Mouse (Mus musculus): Measurements from ENCODE around the gene Cic.
A peak's percentile ranks its signal among the peaks of the same experiment; 100 is the strongest.

Cic gene

DNA sequence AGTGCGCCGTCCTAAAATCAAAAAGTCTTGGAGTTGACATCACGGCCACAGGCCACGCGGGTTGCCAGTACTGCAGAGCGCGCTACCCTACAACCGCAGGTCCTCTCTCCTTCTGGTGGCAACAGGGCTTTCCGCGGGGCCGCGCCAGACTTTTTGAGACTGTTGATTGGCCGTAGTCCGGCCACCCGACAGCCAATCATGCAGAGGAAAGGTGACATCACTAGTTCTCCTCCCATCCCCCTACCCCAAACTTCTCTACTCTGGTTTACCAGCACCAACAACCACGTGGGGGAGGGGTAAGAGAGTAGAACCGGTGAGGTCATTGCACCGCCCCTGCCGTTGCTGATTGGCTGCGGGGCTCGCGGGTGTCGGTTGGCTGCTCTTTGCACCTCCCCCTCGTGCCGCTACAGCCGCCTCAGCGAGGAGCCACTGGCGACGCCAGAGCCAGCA is at the start of gene Cic:
Gene Cic, plus strand, starts transcription at position 404 of the 450 bp plus-strand sequence.
- peak; percentile 98 to 99 for DNase-seq (ENCODE audit: low spot score in 2 of 2)

DNA sequence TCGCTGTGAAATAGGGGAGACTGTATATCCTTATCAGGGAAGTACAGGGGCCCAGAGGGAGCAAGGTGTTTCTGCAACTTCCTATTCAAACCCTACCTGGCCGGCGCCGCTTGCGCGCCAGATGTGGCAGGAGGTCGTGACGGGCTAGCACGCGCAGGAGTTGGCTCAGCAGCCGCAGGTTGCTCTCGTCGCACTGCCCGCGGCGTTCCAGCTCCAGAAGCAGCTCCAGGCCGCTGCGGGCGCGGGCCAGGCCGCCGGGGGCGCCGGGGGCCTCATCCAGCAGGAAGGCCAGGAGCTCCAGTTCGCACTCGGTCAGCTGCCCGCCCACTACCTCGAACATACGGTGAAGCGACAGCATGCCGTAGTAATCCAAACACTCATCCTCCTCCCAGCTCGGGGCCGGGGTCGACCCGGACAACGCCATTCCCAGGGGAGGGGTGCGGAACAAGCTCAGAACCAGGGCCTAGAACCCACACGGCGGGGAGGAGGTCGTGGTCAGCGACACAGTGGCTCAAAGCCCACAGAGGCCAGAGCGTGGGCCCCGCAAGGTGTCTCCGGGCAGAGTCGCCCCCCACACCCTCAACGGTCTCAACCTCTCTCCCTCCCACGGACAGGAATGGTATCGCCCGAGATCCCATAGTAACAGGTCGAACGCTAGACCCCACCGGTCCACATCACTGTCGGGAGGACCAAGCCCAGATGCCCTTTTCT is 48.6 kb upstream of the Cic start:
- DNase-seq (ENCODE audit: low spot score in 2 of 2): peak in 1 of 2 experiments; percentile 26

DNA sequence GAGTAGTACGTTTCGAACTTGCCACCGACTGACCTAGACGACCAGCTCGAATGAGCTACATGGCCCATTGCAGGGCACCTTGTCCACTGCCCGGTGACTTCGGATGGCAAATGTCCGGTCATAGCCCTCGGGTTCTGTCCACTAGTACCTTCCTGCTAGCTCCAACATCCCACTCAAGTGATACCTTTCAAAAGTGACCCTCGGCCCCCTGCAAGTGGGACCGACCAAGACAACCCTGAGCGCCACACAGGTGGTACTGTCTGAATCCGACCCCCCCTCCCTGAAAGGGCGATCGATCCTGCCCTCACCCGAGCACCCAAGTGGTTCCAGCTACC is 48.1 kb upstream of the Cic start:
- peak in 1 of 2 experiments; percentile 47 for DNase-seq (ENCODE audit: low spot score in 2 of 2)

DNA sequence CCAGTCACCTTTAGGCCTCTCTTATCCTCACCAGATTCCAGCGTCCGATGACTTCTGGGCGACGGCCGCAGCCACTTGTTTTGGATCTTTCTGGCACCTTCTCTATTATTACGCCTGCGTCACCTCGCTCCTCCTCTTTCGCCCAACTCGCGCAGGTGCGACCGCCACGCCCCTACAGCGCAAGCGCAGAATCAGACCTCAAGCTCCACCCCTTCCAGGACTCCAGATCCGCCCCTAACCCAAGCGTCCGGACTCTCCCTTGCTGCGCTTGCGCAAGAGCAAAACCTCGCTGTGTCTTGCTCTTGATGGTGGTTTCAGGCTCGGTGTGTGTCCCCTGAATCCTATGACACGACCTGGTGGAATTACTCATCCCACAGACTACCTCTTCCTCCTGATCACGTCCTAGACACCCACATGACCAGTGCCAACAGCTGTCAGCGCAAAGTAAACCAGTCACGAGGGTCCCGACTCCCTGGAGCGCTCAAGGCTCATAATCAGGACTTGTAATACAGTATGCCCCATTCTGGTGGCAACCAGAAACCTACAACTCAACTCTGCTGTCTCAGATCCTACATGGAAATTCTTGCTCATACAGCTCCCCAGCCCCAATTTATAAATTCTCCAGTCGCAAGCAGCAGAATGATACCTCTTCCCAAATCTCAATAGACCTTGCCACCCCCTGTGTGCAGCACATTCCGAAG is 47.6 kb upstream of the Cic start:
- peak; percentile 92 to 95 for DNase-seq (ENCODE audit: low spot score in 2 of 2)

DNA sequence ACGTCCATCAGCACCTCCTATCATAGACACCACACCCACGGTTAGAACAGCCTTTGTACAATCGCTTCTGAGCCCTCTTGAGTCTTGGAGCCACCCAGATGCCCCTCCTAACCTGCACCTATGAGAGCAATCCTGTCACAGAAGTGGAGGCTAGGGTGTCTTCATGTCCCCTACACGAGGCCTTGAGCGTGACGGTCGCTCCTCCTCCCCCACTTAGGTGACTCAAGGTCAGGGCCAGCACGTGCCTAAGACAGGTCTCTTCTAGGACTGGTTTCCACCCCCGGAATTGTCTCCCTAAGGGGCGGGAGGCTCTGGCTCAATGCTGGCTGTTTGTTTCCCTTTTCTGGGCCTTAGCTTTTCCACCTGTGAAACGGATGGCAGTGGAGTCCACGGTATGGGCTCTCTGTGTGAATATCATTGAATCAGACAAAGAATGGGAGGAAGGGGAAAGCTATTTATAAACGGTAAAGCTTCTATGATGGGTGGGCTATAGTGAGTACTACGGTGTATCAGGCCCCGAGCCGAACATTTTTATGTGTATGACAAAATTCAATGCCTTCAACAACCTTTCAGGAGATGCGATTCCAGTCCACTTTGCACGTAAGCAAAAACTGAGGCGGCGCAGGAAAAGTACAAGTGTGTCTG is 46.9 kb upstream of the Cic start, which contains the start of gene Dedd2:
Gene Dedd2, minus strand, starts transcription at position 159 of the 645 bp plus-strand sequence.
- no peak for DNase-seq (ENCODE audit: low spot score in 2 of 2)

DNA sequence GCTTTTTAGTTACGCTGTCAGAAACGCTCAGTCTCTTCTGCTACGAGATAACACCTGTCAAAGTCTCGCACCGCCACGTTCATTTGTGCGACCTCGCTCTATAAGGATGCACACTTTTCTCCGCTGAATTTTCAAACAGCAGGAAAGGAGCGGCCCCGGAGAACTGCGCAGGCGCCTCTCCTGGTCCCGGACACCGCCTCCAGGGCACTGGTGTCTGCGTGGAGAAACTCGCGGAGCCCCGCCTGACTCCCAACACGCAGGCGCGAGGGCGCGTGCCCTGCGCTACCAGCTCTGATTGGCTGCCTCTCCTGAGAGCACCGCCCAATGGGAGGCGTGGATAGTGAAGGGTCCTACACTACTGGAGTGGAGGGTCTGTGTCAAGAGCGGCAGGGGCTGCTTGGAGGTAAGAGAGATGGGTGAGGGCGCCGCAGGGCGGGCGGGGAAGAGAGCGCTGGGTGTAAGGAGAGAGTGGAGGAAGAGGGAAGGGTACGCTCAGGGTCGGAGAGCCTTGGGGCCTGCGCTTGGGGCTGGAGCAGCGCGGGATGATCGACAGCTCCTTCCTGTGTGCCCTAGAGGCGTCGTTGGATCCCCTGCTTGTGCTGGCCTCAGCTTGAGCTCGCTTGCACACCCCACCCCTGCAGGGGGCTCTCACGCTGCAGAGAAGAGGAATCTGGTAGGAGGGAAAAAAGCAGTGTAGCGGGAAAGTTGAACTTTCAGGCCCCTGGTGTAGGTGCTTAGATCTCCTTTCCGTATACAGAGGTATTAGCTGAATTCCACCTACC is 46.2 kb upstream of the Cic start, which contains the start of gene Zfp526:
Gene Zfp526, plus strand, starts transcription at position 324 of the 782 bp plus-strand sequence.
- peak; percentile 97 to 98 for DNase-seq (ENCODE audit: low spot score in 2 of 2)

DNA sequence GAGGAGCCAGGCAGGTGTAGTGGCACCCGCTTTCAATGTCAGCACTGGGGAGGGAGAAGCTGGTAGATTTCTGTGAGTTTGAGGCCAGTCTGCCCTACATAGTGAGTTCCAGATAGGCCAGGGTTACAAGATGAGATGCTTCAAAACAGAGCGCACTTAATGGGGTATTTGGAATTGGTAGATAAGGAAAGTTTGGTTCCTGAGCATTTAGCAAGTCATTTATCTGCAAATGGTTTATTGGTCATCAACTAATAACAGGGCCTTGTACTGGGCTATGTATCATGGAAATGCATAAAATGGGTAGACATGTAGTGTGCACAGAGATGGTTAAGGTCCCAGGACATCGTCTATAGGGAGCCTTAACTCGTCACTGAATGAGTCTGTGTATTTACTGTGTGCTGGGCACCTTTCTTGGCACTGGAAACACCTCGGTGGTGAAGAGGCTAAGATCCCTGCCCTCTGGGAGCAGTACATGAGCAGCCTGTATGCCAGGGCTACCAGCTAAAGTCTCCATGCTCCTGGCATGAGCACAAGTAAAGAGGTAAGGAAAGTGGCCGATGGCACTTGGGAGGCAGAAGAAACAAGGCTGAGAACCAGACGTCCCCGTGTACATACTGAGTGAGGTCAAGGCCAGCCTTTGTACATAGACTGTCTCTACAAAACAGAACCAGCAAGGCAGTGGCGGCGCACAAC is 45.1 kb upstream of the Cic start:
- DNase-seq (ENCODE audit: low spot score in 2 of 2): no peak

DNA sequence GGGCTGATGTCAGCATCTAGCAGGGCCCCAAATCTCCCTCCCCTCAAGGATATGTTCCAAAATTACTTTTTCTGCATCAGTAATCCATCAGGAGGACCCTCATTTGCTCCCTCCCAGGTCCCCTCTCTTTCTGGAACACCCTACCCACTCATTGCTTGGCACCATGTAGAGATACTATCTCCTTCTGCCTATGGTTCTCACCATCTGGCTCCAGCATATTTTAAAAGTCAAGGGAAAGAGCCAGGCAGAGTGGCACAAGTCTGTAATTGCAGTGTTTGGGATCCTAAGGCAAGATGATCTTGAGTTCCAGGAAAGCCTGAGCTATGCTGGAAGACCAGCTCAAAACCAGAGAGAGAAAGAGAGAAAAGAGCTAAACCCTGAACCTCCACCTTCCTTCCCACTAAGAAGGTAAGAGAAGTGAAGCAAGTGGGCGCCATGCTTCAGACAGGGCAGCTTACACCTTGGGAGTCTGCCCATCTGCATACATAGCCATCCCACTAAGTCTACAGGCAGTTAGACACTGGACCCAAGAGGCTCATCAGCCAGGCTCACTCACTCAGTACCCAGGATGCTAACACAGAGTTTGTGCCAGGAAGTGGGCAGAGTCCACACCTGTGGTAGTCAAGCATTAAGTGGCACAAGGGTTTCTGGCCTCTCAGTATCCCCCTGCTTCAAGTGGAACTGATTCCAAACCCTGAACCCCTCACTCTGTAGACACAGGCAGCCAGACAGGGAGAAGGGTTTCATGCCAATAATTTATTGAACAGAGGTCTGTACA is 39.8 kb upstream of the Cic start:
- DNase-seq (ENCODE audit: low spot score in 2 of 2): no peak

DNA sequence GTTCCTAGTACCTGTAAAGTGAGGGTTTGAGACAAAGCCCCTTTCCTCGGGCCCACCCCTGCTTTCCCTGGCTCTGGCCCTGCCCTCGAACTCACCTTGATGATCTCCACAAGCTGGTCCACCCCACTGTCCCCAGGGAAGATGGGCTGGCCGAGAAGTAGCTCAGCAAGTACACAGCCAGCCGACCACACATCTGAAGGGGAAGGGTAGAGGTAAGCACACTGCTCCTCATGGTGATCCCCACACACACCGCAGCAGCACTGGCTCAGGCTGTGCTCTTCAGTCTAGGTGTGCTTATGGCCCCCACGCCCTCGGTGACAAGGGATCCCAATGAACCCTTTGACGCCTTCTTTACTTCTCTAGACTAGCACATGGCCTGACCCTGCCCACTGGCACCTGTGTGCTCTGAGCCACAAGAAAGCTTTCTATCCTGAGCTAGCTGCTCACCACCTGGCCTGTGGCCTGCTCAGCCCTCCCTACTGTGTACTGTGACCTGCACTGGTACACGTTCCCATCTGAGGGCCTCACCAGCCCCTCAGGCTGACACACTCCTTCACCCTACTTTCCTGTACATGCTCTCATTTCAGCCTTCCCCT is 36.7 kb upstream of the Cic start:
- DNase-seq (ENCODE audit: low spot score in 2 of 2): no peak

DNA sequence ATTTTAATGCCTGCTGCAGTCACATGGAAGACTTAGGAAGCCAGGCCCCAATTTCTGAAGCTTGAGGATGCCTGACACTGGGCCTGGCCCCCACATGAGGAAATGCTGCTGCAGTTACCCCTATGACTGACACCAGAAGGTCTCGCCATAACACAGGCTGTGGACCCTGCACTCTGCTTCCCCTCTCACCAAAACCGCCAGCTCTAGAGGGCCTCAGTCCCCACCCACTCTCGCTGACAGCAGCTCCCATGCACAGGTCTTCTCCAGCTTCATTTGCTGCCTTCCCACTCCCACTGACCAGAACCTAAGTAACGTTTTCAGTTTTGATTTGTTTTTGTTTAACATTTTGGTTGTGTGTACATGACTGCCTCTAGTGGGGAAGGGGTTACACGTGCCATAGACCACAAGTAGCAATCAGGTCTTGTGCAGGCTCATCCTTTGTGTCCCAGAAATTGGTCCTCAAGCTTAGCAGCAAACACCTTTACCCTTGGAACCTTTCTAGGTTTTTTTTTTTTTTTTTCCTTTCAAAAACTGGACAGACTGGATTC is 35.3 kb upstream of the Cic start:
- no peak for DNase-seq (ENCODE audit: low spot score in 2 of 2)

DNA sequence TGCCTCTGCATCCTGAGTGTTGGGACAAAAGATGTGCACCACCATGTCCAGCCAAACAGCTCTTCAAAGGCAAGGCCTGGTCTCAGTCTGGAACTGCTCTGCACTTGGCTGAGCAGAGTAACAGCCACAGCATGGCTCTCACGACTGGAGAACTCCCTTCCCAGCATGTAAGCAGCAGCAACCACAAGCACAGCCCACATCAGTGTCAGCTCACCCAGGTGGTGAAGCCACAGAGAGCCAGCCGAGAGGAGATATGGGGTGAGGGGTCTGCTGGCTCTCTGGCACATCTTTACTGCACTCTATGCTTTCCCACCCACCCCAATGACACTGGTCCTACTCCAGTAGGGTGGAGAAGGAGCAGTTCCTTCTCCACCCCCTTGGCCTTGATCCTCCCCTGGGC is 34.4 kb upstream of the Cic start:
- no peak for DNase-seq (ENCODE audit: low spot score in 2 of 2)

DNA sequence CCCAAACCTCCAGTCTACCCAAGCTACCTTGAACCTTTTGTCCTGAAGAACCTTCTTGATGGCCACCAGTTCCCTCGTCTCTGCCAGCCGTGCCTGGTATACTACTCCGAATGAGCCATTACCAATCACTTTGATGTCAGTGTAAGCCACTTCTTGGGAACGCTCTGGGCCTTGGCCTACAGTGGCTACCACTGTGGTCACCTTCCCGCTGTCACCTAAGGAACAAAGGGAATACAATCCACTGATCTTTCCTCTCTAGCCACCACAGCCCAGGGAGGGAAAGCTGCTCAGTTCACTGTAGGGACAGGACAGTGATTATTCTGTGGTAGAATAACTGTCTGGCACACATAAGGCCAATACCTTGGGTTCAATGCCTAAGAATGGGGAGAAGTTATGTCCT is 32.0 kb upstream of the Cic start:
- no peak for DNase-seq (ENCODE audit: low spot score in 2 of 2)

DNA sequence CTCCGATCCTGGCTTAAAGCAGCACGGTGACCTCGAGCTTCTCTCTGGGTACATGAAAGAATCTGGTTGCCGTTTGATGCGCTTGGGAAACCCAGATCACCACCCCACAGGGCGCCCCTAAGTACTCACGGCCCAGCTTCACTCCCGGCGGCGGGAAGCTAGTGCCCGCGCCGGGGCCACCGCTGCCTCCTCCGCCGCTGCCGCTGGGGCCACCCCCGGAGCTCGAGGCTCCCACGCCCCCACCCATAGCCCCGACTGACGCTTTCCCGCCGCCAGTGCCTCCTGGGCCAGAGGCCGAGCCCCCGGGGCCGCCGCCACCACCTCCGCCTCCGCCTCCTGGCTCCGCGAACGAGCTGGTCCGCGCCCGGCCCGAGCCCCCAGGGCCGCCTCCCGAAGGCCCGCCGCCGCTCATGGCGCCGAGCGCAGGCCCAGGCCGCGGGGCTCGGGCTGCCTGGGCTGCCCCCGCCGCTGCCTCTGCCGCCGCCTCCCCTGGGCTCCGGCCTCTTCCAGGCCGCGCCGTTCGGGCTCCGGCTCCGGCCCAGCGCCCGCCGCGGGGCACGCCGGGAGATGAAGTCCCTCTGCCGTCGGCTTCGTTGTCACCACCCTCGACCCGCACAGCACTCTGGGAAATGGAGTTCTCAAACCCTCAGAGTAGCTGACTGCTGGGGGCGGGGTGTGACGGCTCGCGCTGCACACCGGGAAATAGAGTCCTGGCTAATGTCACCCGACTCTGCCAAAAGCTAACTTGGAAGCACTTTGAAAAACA is 30.1 kb upstream of the Cic start, which contains the start of gene Gsk3a:
Gene Gsk3a, minus strand, starts transcription at position 603 of the 766 bp plus-strand sequence.
- DNase-seq (ENCODE audit: low spot score in 2 of 2): peak; percentile 98

DNA sequence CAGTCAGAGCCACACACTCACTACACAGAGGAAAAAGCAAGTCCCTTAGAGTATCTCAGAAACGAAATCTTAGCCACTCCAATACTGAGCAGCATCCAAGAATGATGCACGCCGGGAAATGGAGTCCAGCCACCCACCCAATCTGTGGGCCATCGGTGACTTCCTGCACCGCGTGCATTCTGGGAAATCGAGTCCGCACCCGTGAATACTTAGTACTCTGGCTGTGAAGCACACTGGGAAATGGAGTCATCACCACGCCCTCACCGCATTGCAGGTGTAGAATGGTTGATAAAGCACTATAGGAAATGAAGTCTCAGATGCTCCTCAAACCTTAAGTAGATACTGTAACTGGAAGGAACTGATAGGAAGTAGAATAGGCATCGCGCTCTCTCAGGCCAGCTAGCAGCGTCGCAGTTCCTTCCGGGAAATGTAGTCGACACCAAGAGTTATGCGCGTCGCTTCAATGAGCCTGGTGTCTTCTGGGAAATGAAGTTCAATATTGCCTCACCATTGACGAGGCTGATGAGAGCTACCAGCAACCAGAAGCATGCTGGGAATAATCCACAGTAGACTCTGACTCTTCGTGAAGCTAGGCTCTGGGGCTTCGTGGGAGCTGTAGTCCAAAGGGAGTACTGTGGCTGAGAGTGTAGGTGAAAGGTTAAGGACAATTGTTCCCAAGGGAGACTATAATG is 29.3 kb upstream of the Cic start:
- DNase-seq (ENCODE audit: low spot score in 2 of 2): peak; percentile 95 to 96

DNA sequence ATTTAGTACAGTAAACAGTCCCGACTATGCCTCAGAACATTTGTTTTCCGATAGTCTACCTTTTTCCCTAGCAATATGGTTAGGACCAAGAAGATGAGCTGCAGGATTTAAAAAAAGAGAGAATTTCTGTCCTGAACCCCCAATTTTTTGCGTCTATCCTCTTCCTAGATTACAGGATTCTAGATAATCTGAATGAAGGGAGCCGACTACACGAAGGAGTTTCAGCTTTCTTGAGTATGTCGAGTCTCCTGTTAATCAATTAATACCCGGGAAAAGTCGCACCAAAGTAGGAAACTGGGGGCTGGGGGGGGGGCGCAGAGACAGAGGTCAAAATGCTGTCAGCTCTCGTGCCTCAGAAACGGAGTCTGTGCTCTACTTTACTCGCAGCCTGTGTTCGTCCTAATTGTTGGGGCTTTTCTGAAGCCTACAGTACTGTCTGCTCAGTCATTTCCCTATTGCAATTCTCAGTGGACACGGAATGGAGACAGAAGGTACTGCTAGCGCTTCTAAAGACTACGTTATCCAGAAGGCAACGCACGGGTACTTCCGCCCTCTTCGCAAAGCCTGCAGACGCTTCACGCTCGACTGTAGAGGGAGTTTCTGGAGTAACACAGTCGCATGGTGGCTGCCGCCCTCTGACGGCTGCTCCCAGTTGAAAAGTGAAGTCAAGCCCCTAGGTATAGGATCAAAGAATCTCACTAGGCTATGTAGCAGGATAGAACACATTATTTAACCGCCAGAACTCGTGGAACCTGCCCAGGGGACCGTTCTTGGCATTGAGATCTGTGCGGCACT is 28.5 kb upstream of the Cic start:
- peak; percentile 85 to 90 for DNase-seq (ENCODE audit: low spot score in 2 of 2)

DNA sequence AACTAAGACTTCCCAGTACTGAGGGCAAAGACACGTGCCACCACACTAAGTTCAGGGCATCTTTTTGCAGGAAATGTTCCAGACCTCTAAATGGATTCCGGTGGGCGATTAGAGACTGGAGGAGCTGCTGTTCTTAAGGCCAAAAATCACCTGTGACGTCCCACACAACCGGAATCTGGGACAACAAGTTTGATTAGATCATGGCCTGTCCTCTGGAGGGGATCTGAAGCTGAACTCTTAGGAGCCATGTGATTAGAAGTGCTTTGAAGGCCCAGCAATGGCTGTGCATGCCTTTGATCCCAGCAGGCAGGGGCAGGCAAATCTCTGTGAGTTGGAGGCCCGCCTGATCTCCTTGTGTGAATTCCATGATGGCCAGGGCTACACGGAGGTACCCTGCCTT is 26.9 kb upstream of the Cic start:
- no peak for DNase-seq (ENCODE audit: low spot score in 2 of 2)

DNA sequence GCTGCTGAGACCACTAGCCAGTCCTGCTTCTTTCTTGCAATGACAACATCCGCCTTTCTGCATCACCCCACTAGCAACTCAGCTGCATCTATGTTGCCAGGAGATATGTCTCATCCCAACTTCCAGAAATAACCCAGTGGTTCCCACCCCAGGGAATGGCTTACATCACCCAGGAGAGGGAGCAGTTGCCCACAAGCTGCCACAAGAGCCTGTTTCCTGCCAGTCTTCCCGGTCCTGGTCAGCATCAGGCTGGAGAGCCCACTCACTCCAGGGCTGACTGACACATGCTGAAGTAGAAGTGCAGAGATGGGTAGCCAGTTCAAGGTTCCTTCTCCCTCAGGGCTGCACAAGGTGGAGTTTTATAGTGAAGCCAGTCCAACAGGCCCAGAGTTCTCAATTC is 26.4 kb upstream of the Cic start:
- DNase-seq (ENCODE audit: low spot score in 2 of 2): peak; percentile 81 to 86

All from right cerebral cortex, postnatal 36 days (tissue).